Mouse (Mus musculus): ENCODE results near the gene Il27ra. TPM values are rescaled to one million over a fixed set of nuclear protein-coding genes. Genes with fewer than 3 reads are reported as not detected.

Gene Il27ra
- polyA plus RNA-seq, 1 experiment from 2014 or later = 3.5 TPM

- ATAC-seq (replicated peaks; ENCODE audit: insufficient number of reproducible peaks, low FRiP score, low TSS enrichment) = no peak
- peak overlapping the region; percentile 93 for H3K4me2 ChIP-seq
- WGBS (ENCODE audit: insufficient replicate concordance) = under 1% methylated on average over 72 of the region's 92 CpGs
Measured at GRCm38 (mm10) chr8:83998231-83999056, 43.9 kb downstream of the Il27ra start.

GRCm38 (mm10) chr8:83997511-83998141 lies 44.8 kb downstream of the Il27ra start, which contains the start of gene Samd1:
Samd1 (plus strand) TSS chr8:83997672.
- H3K4me3 ChIP-seq (ENCODE audit: low read depth, low read length) = peak within 1 kb of the TSS; percentile 83
- no peaks in the 10 kb centered on the region for H3K9me3 ChIP-seq (replicated peaks; ENCODE audit: control insufficient read depth, low read length)
- H3K9ac ChIP-seq (ENCODE audit: low read depth, low read length) = peak within 1 kb of the TSS; percentile 90
- H3K4me1 ChIP-seq (ENCODE audit: control insufficient read depth, insufficient read depth, low read length) = peaks cover 21% of the 10 kb centered on the region
- H3K36me3 ChIP-seq (ENCODE audit: control insufficient read depth, insufficient read depth, low read length) = peaks cover 5% of the 10 kb centered on the region
- H3K4me2 ChIP-seq = peak within 1 kb of the TSS; percentile 93
- peak within 1 kb of the TSS; percentile 97 for H3K27ac ChIP-seq (ENCODE audit: low read depth, low read length)
- H3K27me3 ChIP-seq (ENCODE audit: control insufficient read depth, insufficient read depth, low read length) = peaks cover 10% of the 10 kb centered on the region
- ATAC-seq (replicated peaks; ENCODE audit: insufficient number of reproducible peaks, low FRiP score, low TSS enrichment) = no peak
- WGBS (ENCODE audit: insufficient replicate concordance) = under 1% methylated on average over 54 of the region's 112 CpGs

More at GRCm38 (mm10) chr8:83998231-83999056, 43.9 kb downstream of the Il27ra start:
- Histone ChIP-seq H3K4me1 (ENCODE audit: control insufficient read depth, insufficient read depth, low read length) (peaks cover 23% of the 10 kb centered on the region), H3K36me3 (ENCODE audit: control insufficient read depth, insufficient read depth, low read length) (peaks cover 5% of the 10 kb centered on the region), H3K9me3 (replicated peaks; ENCODE audit: control insufficient read depth, low read length) (no peaks in the 10 kb centered on the region), H3K27me3 (ENCODE audit: control insufficient read depth, insufficient read depth, low read length) (peaks cover 10% of the 10 kb centered on the region), H3K27ac (ENCODE audit: low read depth, low read length) (peak overlapping the region; percentile 76), H3K9ac (ENCODE audit: low read depth, low read length) (peak overlapping the region; percentile 82), H3K4me3 (ENCODE audit: low read depth, low read length) (peak overlapping the region; percentile 77)

- Histone ChIP-seq H3K27ac (ENCODE audit: low read depth, low read length) (peak overlapping the region; percentile 97), H3K4me3 (ENCODE audit: low read depth, low read length) (peak overlapping the region; percentile 83), H3K36me3 (ENCODE audit: control insufficient read depth, insufficient read depth, low read length) (peaks cover 5% of the 10 kb centered on the region), H3K4me1 (ENCODE audit: control insufficient read depth, insufficient read depth, low read length) (peaks cover 21% of the 10 kb centered on the region), H3K9ac (ENCODE audit: low read depth, low read length) (peak overlapping the region; percentile 90), H3K9me3 (replicated peaks; ENCODE audit: control insufficient read depth, low read length) (no peaks in the 10 kb centered on the region), H3K27me3 (ENCODE audit: control insufficient read depth, insufficient read depth, low read length) (peaks cover 9% of the 10 kb centered on the region), H3K4me2 (peak overlapping the region; percentile 93)
- ATAC-seq (replicated peaks; ENCODE audit: insufficient number of reproducible peaks, low FRiP score, low TSS enrichment) = peak; percentile 81
- WGBS (ENCODE audit: insufficient replicate concordance) = 1% methylated on average over 45 of the region's 103 CpGs
Measured at GRCm38 (mm10) chr8:83996567-83997505, 45.6 kb downstream of the Il27ra start.

- peak overlapping the region; percentile 83 for H3K4me3 ChIP-seq (ENCODE audit: low read depth, low read length)
- H3K27ac ChIP-seq (ENCODE audit: low read depth, low read length) = no peak overlapping the region; the same call in 1 of the 2 replicates
- H3K4me1 ChIP-seq (ENCODE audit: control insufficient read depth, insufficient read depth, low read length) = peaks cover 18% of the 10 kb centered on the region
- no peak for ATAC-seq (replicated peaks; ENCODE audit: insufficient number of reproducible peaks, low FRiP score, low TSS enrichment)
- WGBS (ENCODE audit: insufficient replicate concordance) = 22% methylated on average over 12 of the region's 12 CpGs
- peaks cover 10% of the 10 kb centered on the region for H3K36me3 ChIP-seq (ENCODE audit: control insufficient read depth, insufficient read depth, low read length)
- peak overlapping the region; percentile 93 for H3K4me2 ChIP-seq
- H3K27me3 ChIP-seq (ENCODE audit: control insufficient read depth, insufficient read depth, low read length) = peaks cover 6% of the 10 kb centered on the region
- peak overlapping the region; percentile 90; the same call in 1 of the 2 replicates for H3K9ac ChIP-seq (ENCODE audit: low read depth, low read length)
- no peaks in the 10 kb centered on the region for H3K9me3 ChIP-seq (replicated peaks; ENCODE audit: control insufficient read depth, low read length)
Measured at GRCm38 (mm10) chr8:83995973-83996372, 46.4 kb downstream of the Il27ra start.

GRCm38 (mm10) chr8:83994030-83994429 lies 48.4 kb downstream of the Il27ra start:
- no peak overlapping the region for H3K4me2 ChIP-seq
- no peak overlapping the region for H3K9ac ChIP-seq (ENCODE audit: low read depth, low read length)
- H3K27me3 ChIP-seq (ENCODE audit: control insufficient read depth, insufficient read depth, low read length) = no peaks in the 10 kb centered on the region
- no peak overlapping the region for H3K4me3 ChIP-seq (ENCODE audit: low read depth, low read length)
- H3K36me3 ChIP-seq (ENCODE audit: control insufficient read depth, insufficient read depth, low read length) = peaks cover 12% of the 10 kb centered on the region
- H3K9me3 ChIP-seq (replicated peaks; ENCODE audit: control insufficient read depth, low read length) = no peaks in the 10 kb centered on the region
- WGBS (ENCODE audit: insufficient replicate concordance) = 70% methylated on average over 3 of the region's 3 CpGs
- no peak for ATAC-seq (replicated peaks; ENCODE audit: insufficient number of reproducible peaks, low FRiP score, low TSS enrichment)
- H3K4me1 ChIP-seq (ENCODE audit: control insufficient read depth, insufficient read depth, low read length) = peaks cover 11% of the 10 kb centered on the region
- no peak overlapping the region for H3K27ac ChIP-seq (ENCODE audit: low read depth, low read length)

- Histone ChIP-seq H3K4me2 (no peak overlapping the region), H3K9ac (ENCODE audit: low read depth, low read length) (no peak overlapping the region), H3K4me1 (ENCODE audit: control insufficient read depth, insufficient read depth, low read length) (peaks cover 7% of the 10 kb centered on the region), H3K36me3 (ENCODE audit: control insufficient read depth, insufficient read depth, low read length) (peaks cover 18% of the 10 kb centered on the region), H3K27ac (ENCODE audit: low read depth, low read length) (no peak overlapping the region), H3K9me3 (replicated peaks; ENCODE audit: control insufficient read depth, low read length) (no peaks in the 10 kb centered on the region), H3K27me3 (ENCODE audit: control insufficient read depth, insufficient read depth, low read length) (no peaks in the 10 kb centered on the region), H3K4me3 (ENCODE audit: low read depth, low read length) (no peak overlapping the region)
- WGBS (ENCODE audit: insufficient replicate concordance) = 51% methylated on average over 2 of the region's 2 CpGs
- no peak for ATAC-seq (replicated peaks; ENCODE audit: insufficient number of reproducible peaks, low FRiP score, low TSS enrichment)
Measured at GRCm38 (mm10) chr8:83992488-83992887, 49.9 kb downstream of the Il27ra start.

- no peak overlapping the region for H3K9ac ChIP-seq (ENCODE audit: low read depth, low read length)
- H3K4me3 ChIP-seq (ENCODE audit: low read depth, low read length) = no peak overlapping the region
- H3K27ac ChIP-seq (ENCODE audit: low read depth, low read length) = no peak overlapping the region
- H3K27me3 ChIP-seq (ENCODE audit: control insufficient read depth, insufficient read depth, low read length) = no peaks in the 10 kb centered on the region
- no peaks in the 10 kb centered on the region for H3K9me3 ChIP-seq (replicated peaks; ENCODE audit: control insufficient read depth, low read length)
- no peak for ATAC-seq (replicated peaks; ENCODE audit: insufficient number of reproducible peaks, low FRiP score, low TSS enrichment)
- peaks cover 29% of the 10 kb centered on the region for H3K36me3 ChIP-seq (ENCODE audit: control insufficient read depth, insufficient read depth, low read length)
- no peak overlapping the region for H3K4me2 ChIP-seq
- no peaks in the 10 kb centered on the region for H3K4me1 ChIP-seq (ENCODE audit: control insufficient read depth, insufficient read depth, low read length)
- 90% methylated on average over 14 of the region's 14 CpGs for WGBS (ENCODE audit: insufficient replicate concordance)
Measured at GRCm38 (mm10) chr8:83990170-83990569, 52.2 kb downstream of the Il27ra start.

GRCm38 (mm10) chr8:83989243-83989642 lies 53.1 kb downstream of the Il27ra start:
- Histone ChIP-seq H3K9ac (ENCODE audit: low read depth, low read length) (no peak overlapping the region), H3K4me1 (ENCODE audit: control insufficient read depth, insufficient read depth, low read length) (no peaks in the 10 kb centered on the region), H3K9me3 (replicated peaks; ENCODE audit: control insufficient read depth, low read length) (no peaks in the 10 kb centered on the region), H3K4me3 (ENCODE audit: low read depth, low read length) (no peak overlapping the region), H3K4me2 (no peak overlapping the region), H3K27me3 (ENCODE audit: control insufficient read depth, insufficient read depth, low read length) (no peaks in the 10 kb centered on the region), H3K27ac (ENCODE audit: low read depth, low read length) (no peak overlapping the region), H3K36me3 (ENCODE audit: control insufficient read depth, insufficient read depth, low read length) (peaks cover 29% of the 10 kb centered on the region)
- 84% methylated on average over 7 of the region's 7 CpGs for WGBS (ENCODE audit: insufficient replicate concordance)
- no peak for ATAC-seq (replicated peaks; ENCODE audit: insufficient number of reproducible peaks, low FRiP score, low TSS enrichment)

Measured in heart, embryonic 11.5 days (tissue).